In the genomic region with DNA sequence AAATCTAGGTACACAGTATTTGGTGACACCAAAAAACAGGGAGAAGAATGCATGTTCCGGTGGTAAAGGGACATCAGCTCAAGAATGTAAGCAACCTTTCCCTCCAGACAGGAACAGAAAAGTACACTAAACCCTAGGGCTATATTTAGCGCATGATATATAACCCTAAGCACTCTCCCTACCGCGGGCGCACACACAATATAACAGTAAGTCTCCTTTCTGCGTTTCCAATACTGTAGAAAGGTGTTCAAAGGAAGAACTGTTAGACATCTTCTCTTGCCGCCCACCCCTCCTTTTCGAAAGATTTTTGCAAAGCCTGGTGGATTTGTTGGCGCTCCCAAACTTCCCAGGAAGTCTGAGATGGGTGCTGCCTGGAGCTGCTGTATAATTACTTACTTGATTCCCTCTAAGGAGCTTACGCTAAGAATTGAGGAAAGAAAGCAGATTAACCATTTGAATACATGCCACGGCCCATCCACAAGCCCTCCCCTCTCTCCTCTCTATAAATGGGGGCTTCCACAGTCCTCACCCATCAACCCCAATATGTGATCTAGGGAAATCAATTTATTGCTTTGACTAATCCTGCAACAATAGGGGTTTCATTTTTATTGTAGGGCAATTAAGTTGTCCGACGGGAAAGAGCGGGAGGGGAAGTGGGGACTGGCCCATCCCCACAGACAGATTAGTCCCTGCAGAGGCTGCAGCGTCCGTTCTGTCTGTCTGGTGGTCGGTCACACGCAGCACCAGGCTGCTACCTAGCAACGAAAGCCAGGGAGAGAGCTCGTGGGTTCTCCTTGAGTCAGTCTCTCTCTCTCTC, we compare ENCODE assay signal across 8 mouse cellular contexts. TPM values are rescaled to one million over a fixed set of nuclear protein-coding genes. Genes with fewer than 3 reads are reported as not detected.
A peak's percentile ranks its signal among the peaks of the same experiment; 100 is the strongest.
DNase-seq lines count a peak whose midpoint lies in the region; ATAC-seq and TF ChIP-seq lines count a peak whose summit lies in the region.
"Had no signal": no experiment of that assay in that cellular context is flagged by ENCODE, and none has a peak within 500 bp of the region (broad histone marks: within the 10 kb centered on the region; RNA-seq: fewer than 3 reads in every experiment).

No protein-coding gene starts in this region.

- no peaks in the 10 kb centered on the region for H3K36me3 ChIP-seq in E14TG2a.4 (ENCODE audit: insufficient read depth, low read length)
- no peaks in the 10 kb centered on the region for H3K36me3 ChIP-seq in midbrain, embryonic 11.5 days (ENCODE audit: control insufficient read depth, insufficient read depth, low read length)

- peak; percentile 63 for DNase-seq in R1 (ENCODE audit: low read depth, low spot score)
- peak; percentile 92 for DNase-seq in midbrain, embryonic 11.5 days (ENCODE audit: low spot score, missing footprints)
- no peak for DNase-seq in urinary bladder, adult 2 months (ENCODE audit: low spot score)
- no peak for DNase-seq in right cerebral cortex, postnatal 36 days (ENCODE audit: low spot score in 2 of 2)
- no peak for DNase-seq in cerebellum, adult 2 months

- H3K4me3 ChIP-seq in E14TG2a.4 (replicated peaks; ENCODE audit: low read length) = peak overlapping the region; percentile 58
- H3K4me3 ChIP-seq in midbrain, embryonic 11.5 days (ENCODE audit: low read depth, low read length) = peak overlapping the region; percentile 75
- H3K4me3 ChIP-seq in cerebellum, adult 2 months (replicated peaks; ENCODE audit: insufficient read depth, low read depth, low read length) = no peak overlapping the region

- peak; percentile 44 for ATAC-seq in granulocyte monocyte progenitor cell, adult 5-6 weeks (replicated peaks; ENCODE audit: poor library complexity, severe bottlenecking)
- ATAC-seq in midbrain, embryonic 11.5 days (ENCODE audit: low FRiP score) = peak; percentile 80

- 2% methylated on average over 20 of the region's 20 CpGs for WGBS in midbrain, embryonic 11.5 days
- 13% methylated on average over 20 of the region's 20 CpGs for WGBS in cerebellum, adult 2 months

- no peak overlapping the region for H3K27ac ChIP-seq in midbrain, embryonic 11.5 days (ENCODE audit: low read depth, low read length)
- no peak overlapping the region for H3K27ac ChIP-seq in cerebellum, adult 2 months (ENCODE audit: insufficient read depth, low read length)
- H3K27ac ChIP-seq: left cerebral cortex, adult 2 months had no signal

- no peaks in the 10 kb centered on the region for H3K9me3 ChIP-seq in E14TG2a.4 (ENCODE audit: low read length)
- H3K9me3 ChIP-seq in midbrain, embryonic 11.5 days (ENCODE audit: control insufficient read depth, low read length) = no peaks in the 10 kb centered on the region

- H3K27me3 ChIP-seq in E14TG2a.4 (ENCODE audit: insufficient read depth, low read length) = peaks cover 40% of the 10 kb centered on the region
- peaks cover 31% of the 10 kb centered on the region for H3K27me3 ChIP-seq in midbrain, embryonic 11.5 days (ENCODE audit: control insufficient read depth, insufficient read depth, low read length)
- H3K27me3 ChIP-seq in cerebellum, adult 2 months (ENCODE audit: control insufficient read depth, insufficient read depth, low read length) = peaks cover 6% of the 10 kb centered on the region; the same call in 1 of the 2 replicates

- peak overlapping the region; percentile 93 for H3K4me2 ChIP-seq in midbrain, embryonic 11.5 days

- TF ChIP-seq POLR2A in cerebellum, adult 2 months (IDR thresholded peaks at IDR 0.05; ENCODE audit: borderline replicate concordance, insufficient read depth, low read length) = no peak

- TF ChIP-seq CTCF in E14TG2a.4 (conservative IDR thresholded peaks at IDR 0.05; ENCODE audit: low read length) = no peak
- no peak for TF ChIP-seq CTCF in cerebellum, adult 2 months (IDR thresholded peaks at IDR 0.05; ENCODE audit: borderline replicate concordance, insufficient read depth, low read depth, low read length)

- H3K9ac ChIP-seq in midbrain, embryonic 11.5 days (ENCODE audit: low read length) = no peak overlapping the region

- peaks cover 63% of the 10 kb centered on the region for H3K4me1 ChIP-seq in E14TG2a.4 (replicated peaks; ENCODE audit: low read depth, low read length)
- H3K4me1 ChIP-seq in midbrain, embryonic 11.5 days (ENCODE audit: control insufficient read depth, insufficient read depth, low read length) = peaks cover 17% of the 10 kb centered on the region
- H3K4me1 ChIP-seq in cerebellum, adult 2 months (ENCODE audit: control insufficient read depth, insufficient read depth, low read length) = peaks cover 4% of the 10 kb centered on the region; the same call in 1 of the 2 replicates

RNA-seq across cellular contexts. Expression of a gene that starts 1.5 kb away (rescaled TPM):
- total RNA-seq in granulocyte monocyte progenitor cell, adult 5-6 weeks (2014; fragmentation: Nextera tagmentation) = not detected in 2 replicates
- 0.22 TPM in 1 of 2 replicates, not detected in the other for total RNA-seq in granulocyte monocyte progenitor cell, adult 5-6 weeks (2017)
- 5.0 and 5.6 TPM in 2 replicates for polyA plus RNA-seq in midbrain, embryonic 11.5 days (2014; fragmentation: Nextera tagmentation; extraction: Ambion mirVana)
- polyA plus RNA-seq in urinary bladder, adult 2 months (2012; rRNA removed) = 0.19 and 0.22 TPM in 2 replicates
- polyA plus RNA-seq in cerebellum, adult 2 months (2012; rRNA removed) = 0.08 and 0.11 TPM in 2 replicates

Comparison
In these comparisons a context has a peak if more than half of its experiments do, and no peak if none do; other contexts are left out.
1. DNase-seq: peak in R1 (single experiment) and midbrain, embryonic 11.5 days (single experiment); none in urinary bladder, adult 2 months (single experiment), right cerebral cortex, postnatal 36 days (0 of 2) and cerebellum, adult 2 months (0 of 2).